8 mouse cellular contexts compared by ENCODE assay signal in the genomic region with DNA sequence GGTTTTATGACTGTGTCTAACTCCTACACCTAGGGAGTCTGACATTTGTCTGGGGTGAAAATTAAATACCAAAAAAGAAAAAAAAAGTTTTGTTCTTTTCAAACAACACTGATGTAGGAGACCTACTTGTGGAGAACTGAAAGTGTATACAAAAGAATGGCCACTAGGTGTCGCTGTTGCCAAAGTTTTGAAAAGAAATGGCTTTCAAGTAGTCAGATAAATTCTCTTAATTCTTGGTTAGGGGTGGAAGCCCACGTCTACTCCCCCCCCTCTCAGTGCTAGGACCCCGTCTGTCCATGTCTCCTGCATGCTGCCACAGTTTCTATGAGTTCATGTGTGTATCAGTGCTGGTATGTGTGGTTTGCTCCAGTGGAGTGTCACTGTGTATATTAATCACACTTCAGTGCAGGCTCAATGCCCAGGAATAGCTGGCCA.
DNase-seq lines count a peak whose midpoint lies in the region; ATAC-seq lines count a peak whose summit lies in the region.

No protein-coding gene starts in this region.

- 0 out of 2 replicates have a peak, but pooled peaks cover 4% of the 10 kb centered on the region for H3K4me1 ChIP-seq in heart, embryonic 16.5 days (ENCODE audit: control insufficient read depth, insufficient read depth, low read length)

- H3K9ac ChIP-seq in heart, embryonic 16.5 days (ENCODE audit: low read length), result no peak overlapping the region

- WGBS in heart, embryonic 16.5 days, result 0% methylated on average over 3 of the region's 3 CpGs

- H3K36me3 ChIP-seq in heart, embryonic 16.5 days (ENCODE audit: control insufficient read depth, insufficient read depth), result no peaks in the 10 kb centered on the region

- H3K9me3 ChIP-seq in heart, embryonic 16.5 days (replicated peaks; ENCODE audit: control insufficient read depth, low read length), result no peaks in the 10 kb centered on the region

- 0 out of 2 replicates have a peak, but pooled peaks have one; percentile 4 for ATAC-seq in heart, embryonic 16.5 days (replicated peaks; ENCODE audit: extremely low read depth, insufficient read depth, low FRiP score)

- 0 out of 2 replicates have a peak overlapping the region, but pooled peaks have one; percentile 21 for H3K4me3 ChIP-seq in heart, embryonic 16.5 days (ENCODE audit: low read length)

- no peak overlapping the region for H3K27ac ChIP-seq in heart, embryonic 16.5 days (ENCODE audit: low read length)

- DNase-seq in adrenal gland, adult (ENCODE audit: inconsistent age in 2 of 2, low spot score in 1 of 2), result peak; percentile 36 to 89
- no peak for DNase-seq in adrenal gland, postnatal 4 days (ENCODE audit: low spot score in 2 of 2)
- DNase-seq in MN1 (ENCODE audit: low spot score), result peak; percentile 88
- peak; percentile 55 to 79 for DNase-seq in cerebellum, postnatal 25 days
- peak; percentile 45 to 77 for DNase-seq in kidney, postnatal 36 days
- peak; percentile 72 for DNase-seq in lung, postnatal 25 days (ENCODE audit: low spot score)
- peak; percentile 75 for DNase-seq in right cerebral cortex, postnatal 4 days

- H3K27me3 ChIP-seq in heart, embryonic 16.5 days (ENCODE audit: control insufficient read depth, insufficient read depth, low read length), result no peaks in the 10 kb centered on the region

- peak overlapping the region; percentile 33; the same call in 1 of the 2 replicates for H3K4me2 ChIP-seq in heart, embryonic 16.5 days (ENCODE audit: low read depth, low read length)

Comparison
In these comparisons a context has a peak if more than half of its experiments do, and no peak if none do; other contexts are left out.
1. DNase-seq: peak in adrenal gland, adult (2 of 2), MN1 (single experiment), cerebellum, postnatal 25 days (2 of 2), kidney, postnatal 36 days (2 of 2), lung, postnatal 25 days (single experiment) and right cerebral cortex, postnatal 4 days (single experiment); none in adrenal gland, postnatal 4 days (0 of 2).